Mouse (Mus musculus): ENCODE measurements around the gene Slc5a1.
A peak's percentile ranks its signal among the peaks of the same experiment; 100 is the strongest.

Slc5a1 gene

GRCm38 (mm10) chr5:33104025-33104481, at the start of gene Slc5a1:
Slc5a1 (plus strand) TSS chr5:33104219.
- peak; percentile 49 to 66 for DNase-seq

GRCm38 (mm10) chr5:33056126-33056765, 47.8 kb upstream of the Slc5a1 start:
- peak; percentile 73 to 87 for DNase-seq

GRCm38 (mm10) chr5:33070071-33070470, 33.9 kb upstream of the Slc5a1 start:
- no peak for DNase-seq

GRCm38 (mm10) chr5:33076490-33077191, 27.4 kb upstream of the Slc5a1 start:
- DNase-seq = no peak

- DNase-seq = no peak
These were observed 21.1 kb upstream of the Slc5a1 start for GRCm38 (mm10) chr5:33082896-33083295.

GRCm38 (mm10) chr5:33084599-33084998, 19.4 kb upstream of the Slc5a1 start:
- DNase-seq = no peak

GRCm38 (mm10) chr5:33091342-33091741, 12.7 kb upstream of the Slc5a1 start:
- peak; percentile 37 to 51 for DNase-seq

- DNase-seq = no peak
These were observed 8.7 kb upstream of the Slc5a1 start for GRCm38 (mm10) chr5:33095315-33095714.

- DNase-seq = no peak
These were observed 1.5 kb upstream of the Slc5a1 start for GRCm38 (mm10) chr5:33102369-33103055.

- DNase-seq = peak; percentile 46 to 47
These were observed 857 bp downstream of the Slc5a1 start for GRCm38 (mm10) chr5:33104876-33105275.

- DNase-seq = no peak
These were observed 1.6 kb downstream of the Slc5a1 start for GRCm38 (mm10) chr5:33105660-33106059.

GRCm38 (mm10) chr5:33107056-33107455, 3.0 kb downstream of the Slc5a1 start:
- DNase-seq = no peak

- DNase-seq = peak; percentile 40 to 56
These were observed 3.9 kb downstream of the Slc5a1 start for GRCm38 (mm10) chr5:33107778-33108405.

GRCm38 (mm10) chr5:33121871-33122315, 17.9 kb downstream of the Slc5a1 start:
- peak; percentile 28 to 45 for DNase-seq

- no peak for DNase-seq
These were observed 19.6 kb downstream of the Slc5a1 start for GRCm38 (mm10) chr5:33123658-33124057.

- DNase-seq = no peak
These were observed 21.3 kb downstream of the Slc5a1 start for GRCm38 (mm10) chr5:33125318-33125717.

- DNase-seq = no peak
These were observed 30.1 kb downstream of the Slc5a1 start for GRCm38 (mm10) chr5:33134132-33134531.

GRCm38 (mm10) chr5:33135611-33136010, 31.6 kb downstream of the Slc5a1 start:
- DNase-seq = no peak

- peak; percentile 64 to 65 for DNase-seq
These were observed 38.9 kb downstream of the Slc5a1 start for GRCm38 (mm10) chr5:33142790-33143455.

GRCm38 (mm10) chr5:33144025-33144424, 40.0 kb downstream of the Slc5a1 start:
- peak; percentile 34 to 61 for DNase-seq

- no peak for DNase-seq
These were observed 42.8 kb downstream of the Slc5a1 start for GRCm38 (mm10) chr5:33146837-33147236.

GRCm38 (mm10) chr5:33147691-33148090, 43.7 kb downstream of the Slc5a1 start:
- DNase-seq = peak in 1 of 2 experiments; percentile 26

Measured in kidney, postnatal 36 days (tissue).